Comparison of ENCODE assay signal across 12 mouse cellular contexts in genomic region chr14:30635219-30635910, GRCm38 (mm10). TPM values are rescaled to one million over a fixed set of nuclear protein-coding genes. Genes with fewer than 3 reads are reported as not detected.
DNase-seq lines count a peak whose midpoint lies in the region; TF ChIP-seq lines count a peak whose summit lies in the region.
"Had no signal": no experiment of that assay in that cellular context is flagged by ENCODE, and none has a peak within 500 bp of the region (broad histone marks: within the 10 kb centered on the region; RNA-seq: fewer than 3 reads in every experiment).

No protein-coding gene starts in this region.

- DNase-seq in spleen, postnatal 36 days (ENCODE audit: low spot score in 2 of 2) = peak; percentile 67 to 78
- no peak for DNase-seq in spleen, postnatal 4 days (ENCODE audit: low spot score in 2 of 2)
- DNase-seq in kidney, postnatal 25 days = peak; percentile 92
- DNase-seq in right cerebral cortex, postnatal 4 days = no peak
- DNase-seq in right cerebral cortex, postnatal 10 days (ENCODE audit: low spot score in 2 of 2) = no peak
- DNase-seq in heart, postnatal 4 days = no peak
- DNase-seq: gastrocnemius, postnatal 25 days; heart, postnatal 10 days; lung, postnatal 10 days had no signal

- TF ChIP-seq CTCF in bone marrow macrophage, adult 2 months (IDR thresholded peaks at IDR 0.05; ENCODE audit: low read depth, low read length) = no peak

- H3K4me3 ChIP-seq in bone marrow macrophage, adult 2 months (ENCODE audit: insufficient read depth, low read length) = no peak overlapping the region
- H3K4me3 ChIP-seq: limb, embryonic 12.5 days; midbrain, embryonic 15.5 days had no signal

- no peak for TF ChIP-seq POLR2A in bone marrow macrophage, adult 2 months (IDR thresholded peaks at IDR 0.05; ENCODE audit: borderline replicate concordance, low read depth, low read length)

- H3K4me1 ChIP-seq in bone marrow macrophage, adult 2 months (ENCODE audit: control insufficient read depth, insufficient read depth, low read length) = peaks cover 71% of the 10 kb centered on the region
- H3K4me1 ChIP-seq: midbrain, embryonic 15.5 days had no signal

- peak overlapping the region; percentile 65 for H3K27ac ChIP-seq in bone marrow macrophage, adult 2 months (ENCODE audit: insufficient read depth, low read depth, low read length)
- H3K27ac ChIP-seq: limb, embryonic 12.5 days; midbrain, embryonic 15.5 days had no signal

RNA-seq across cellular contexts. Expression of gene Prkcd, which starts 9.4 kb away (rescaled TPM):
- 404 TPM in 2 replicates for polyA plus RNA-seq in bone marrow macrophage, adult 2 months (2012; ENCODE audit: insufficient read depth, insufficient read length, missing spikeins)
- total RNA-seq in heart, postnatal 4 days (2021) = 10 to 100 TPM; 28.6 to 30.9 TPM

RNA-seq across cellular contexts. Expression of gene Rft1, which starts 18.8 kb away (rescaled TPM):
- 18.4 and 20.5 TPM in 2 replicates for polyA plus RNA-seq in bone marrow macrophage, adult 2 months (2012; ENCODE audit: insufficient read depth, insufficient read length, missing spikeins)
- 10 to 100 TPM in 1 of 2 experiments, 1 to 10 TPM in 1; 9.6 to 10.5 TPM for total RNA-seq in heart, postnatal 4 days (2021)

Comparison
In these comparisons a context has a peak if more than half of its experiments do, and no peak if none do; other contexts are left out.
1. DNase-seq: peak in spleen, postnatal 36 days (2 of 2) and kidney, postnatal 25 days (2 of 2); none in spleen, postnatal 4 days (0 of 2), right cerebral cortex, postnatal 4 days (single experiment), right cerebral cortex, postnatal 10 days (0 of 2) and heart, postnatal 4 days (single experiment).